Mouse (Mus musculus): ENCODE measurements around the gene Tmem80.

- no peak for TF ChIP-seq CTCF (IDR thresholded peaks at IDR 0.05; ENCODE audit: low read depth)
- no peak for TF ChIP-seq EP300 (IDR thresholded peaks at IDR 0.05; ENCODE audit: low read depth)
Observed at GRCm38 (mm10) chr7:141335044-141335579, 7.6 kb downstream of the Tmem80 start.
